18 mouse cellular contexts compared by ENCODE assay signal in genomic region chr3:101016050-101016449, GRCm38 (mm10). TPM values are rescaled to one million over a fixed set of nuclear protein-coding genes. Genes with fewer than 3 reads are reported as not detected.
"Had no signal": no experiment of that assay in that cellular context is flagged by ENCODE, and none has a peak within 500 bp of the region (broad histone marks: within the 10 kb centered on the region; RNA-seq: fewer than 3 reads in every experiment).

No protein-coding gene starts in this region.

- H3K27me3 ChIP-seq: kidney, embryonic 15.5 days; limb, embryonic 12.5 days; limb, embryonic 15.5 days; midbrain, embryonic 12.5 days; midbrain, embryonic 15.5 days; neural tube, embryonic 13.5 days; stomach, embryonic 15.5 days had no signal

- DNase-seq: kidney, postnatal 10 days; kidney, postnatal 36 days; left cerebral cortex, postnatal 4 days; liver, postnatal 0 days; right cerebral cortex, adult 18-20 months; right cerebral cortex, postnatal 14 days; spleen, adult 18-20 months; thymus, postnatal 25 days had no signal

- ATAC-seq: liver, postnatal 0 days; lung, postnatal 0 days; midbrain, embryonic 15.5 days had no signal

RNA-seq across cellular contexts. Expression of gene Cd101, which starts 13.3 kb away (rescaled TPM):
- polyA plus RNA-seq: liver, embryonic 11.5 days; midbrain, embryonic 12.5 days; midbrain, embryonic 15.5 days; myocyte had no signal
